Mouse (Mus musculus) heart, postnatal 25 days (tissue): ENCODE measurements around the gene Ascl2. TPM values are rescaled to one million over a fixed set of nuclear protein-coding genes. Genes with fewer than 3 reads are reported as not detected.
A peak's percentile ranks its signal among the peaks of the same experiment; 100 is the strongest.

ENCODE experiments used
- DNase-seq: peaks from one replicate; pipeline ENCODE4 v3.0.0; 2022; ENCODE audit warnings: low spot score
- intact Hi-C: fragments of 180-260 bp; cut with DNase I; formaldehyde crosslinking; loops from one replicate; pipeline ENCODE4 v1.15.1; 2025
- total RNA-seq, 2 experiments: library from RNA; stranded (reverse); gene quantifications; 2 replicates each; pipeline ENCODE4 v1.2.3; 2021

The Ascl2 gene
- not detected for total RNA-seq

- DNase-seq: no peak
- intact Hi-C loops: no loop called here
Measured at GRCm38 (mm10) chr7:142968809-142969511, at the start of gene Ascl2. Gene Ascl2 (minus strand): TSS chr7:142969264.

- no peak for DNase-seq
- intact Hi-C loops: no loop called here
Measured at GRCm38 (mm10) chr7:143017181-143017580, 48.1 kb upstream of the Ascl2 start.

- intact Hi-C loops: no loop called here
Measured at GRCm38 (mm10) chr7:143016424-143017142, 47.5 kb upstream of the Ascl2 start.

GRCm38 (mm10) chr7:143015755-143016423 lies 46.8 kb upstream of the Ascl2 start:
- intact Hi-C loops: no loop called here
- DNase-seq: peak; percentile 80

More at GRCm38 (mm10) chr7:143016424-143017142, 47.5 kb upstream of the Ascl2 start:
- no peak for DNase-seq

- intact Hi-C loops: no loop called here
- no peak for DNase-seq
Measured at GRCm38 (mm10) chr7:143014862-143015659, 46.0 kb upstream of the Ascl2 start.

- intact Hi-C loops: no loop called here
- DNase-seq: peak; percentile 84
Measured at GRCm38 (mm10) chr7:143013420-143014178, 44.5 kb upstream of the Ascl2 start.

GRCm38 (mm10) chr7:143012230-143012875 lies 43.3 kb upstream of the Ascl2 start:
- intact Hi-C loops: no loop called here
- DNase-seq: no peak

- intact Hi-C loops: loop anchor here (2.0 kb wide), 1 partner anchor 30 kb away; no protein-coding TSS in a partner anchor
Measured at GRCm38 (mm10) chr7:143011226-143011625, 42.2 kb upstream of the Ascl2 start.

GRCm38 (mm10) chr7:143009996-143010395 lies 40.9 kb upstream of the Ascl2 start:
- intact Hi-C loops: loop anchor here (2.0 to 10.0 kb wide), 5 partner anchors 31 to 465 kb away; partner anchors contain the start of gene Slc22a18
- DNase-seq: no peak

More at GRCm38 (mm10) chr7:143011226-143011625, 42.2 kb upstream of the Ascl2 start:
- no peak for DNase-seq

- intact Hi-C loops: loop anchor here (1.0 to 10.0 kb wide), 6 partner anchors 44 to 466 kb away; partner anchors contain the start of gene Slc22a18
- DNase-seq: no peak
Measured at GRCm38 (mm10) chr7:143008996-143009665, 40.1 kb upstream of the Ascl2 start.

- DNase-seq: peak; percentile 58
- intact Hi-C loops: loop anchor here (1.0 to 10.0 kb wide), 6 partner anchors 45 to 466 kb away; partner anchors contain the start of gene Slc22a18
Measured at GRCm38 (mm10) chr7:143008370-143008926, 39.4 kb upstream of the Ascl2 start.

- intact Hi-C loops: loop anchor here (1.0 to 10.0 kb wide), 6 partner anchors 46 to 467 kb away; partner anchors contain the start of gene Slc22a18
- peak; percentile 80 for DNase-seq
Measured at GRCm38 (mm10) chr7:143007599-143008369, 38.7 kb upstream of the Ascl2 start.

GRCm38 (mm10) chr7:143006756-143007598 lies 37.9 kb upstream of the Ascl2 start:
- intact Hi-C loops: loop anchor here (5.0 to 10.0 kb wide), 4 partner anchors 65 to 468 kb away; partner anchors contain the start of gene Slc22a18
- no peak for DNase-seq

GRCm38 (mm10) chr7:143006097-143006755 lies 37.2 kb upstream of the Ascl2 start:
- no peak for DNase-seq

More at GRCm38 (mm10) chr7:143006097-143006755, 37.2 kb upstream of the Ascl2 start:
- intact Hi-C loops: loop anchor here (5.0 to 10.0 kb wide), 4 partner anchors 66 to 469 kb away; partner anchors contain the start of gene Slc22a18
